In the genomic region with DNA sequence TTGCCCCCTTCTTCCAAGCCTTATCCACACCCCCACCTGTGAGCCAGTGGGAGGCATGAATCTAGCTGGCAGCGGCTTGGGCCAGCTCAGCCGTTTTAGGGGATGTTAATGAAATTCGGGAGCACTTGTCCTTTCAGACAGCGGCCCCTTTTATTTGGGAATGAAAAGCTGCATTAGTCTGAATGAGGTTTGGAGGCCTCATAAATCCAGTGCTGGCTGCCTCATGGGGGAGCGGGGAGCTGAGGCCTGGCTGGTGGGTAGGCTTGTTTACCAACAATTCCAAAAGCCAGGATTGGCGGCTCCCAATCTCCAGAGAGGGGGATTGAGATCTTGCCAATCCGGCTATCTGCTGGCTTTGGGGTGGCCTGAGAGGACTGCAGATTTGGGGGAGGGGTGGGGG, we compare ENCODE assay signal across 16 mouse cellular contexts. TPM values are rescaled to one million over a fixed set of nuclear protein-coding genes. Genes with fewer than 3 reads are reported as not detected.
A peak's percentile ranks its signal among the peaks of the same experiment; 100 is the strongest.
DNase-seq lines count a peak whose midpoint lies in the region; ATAC-seq and TF ChIP-seq lines count a peak whose summit lies in the region.
"Had no signal": no experiment of that assay in that cellular context is flagged by ENCODE, and none has a peak within 500 bp of the region (broad histone marks: within the 10 kb centered on the region; RNA-seq: fewer than 3 reads in every experiment).

No protein-coding gene starts in this region.

- no peaks in the 10 kb centered on the region for H3K27me3 ChIP-seq in G1E (ENCODE audit: insufficient read depth, low read length)
- peaks cover 100% of the 10 kb centered on the region for H3K27me3 ChIP-seq in forebrain, embryonic 12.5 days
- H3K27me3 ChIP-seq in hindbrain, embryonic 14.5 days (ENCODE audit: control insufficient read depth, insufficient read depth, low read length): peaks cover 73% of the 10 kb centered on the region
- H3K27me3 ChIP-seq in midbrain, embryonic 16.5 days (ENCODE audit: control insufficient read depth, insufficient read depth, low read depth, low read length): peaks cover 8% of the 10 kb centered on the region

- 0 out of 2 replicates have a peak overlapping the region, but pooled peaks have one; percentile 54 for H3K27ac ChIP-seq in forebrain, embryonic 12.5 days
- H3K27ac ChIP-seq in hindbrain, embryonic 14.5 days: peak overlapping the region; percentile 55; the same call in 1 of the 2 replicates
- no peak overlapping the region; the same call in 1 of the 2 replicates for H3K27ac ChIP-seq in midbrain, embryonic 16.5 days (ENCODE audit: low read length)
- H3K27ac ChIP-seq: layer of hippocampus, adult 2 months; limb, embryonic 15.5 days; stomach, postnatal 0 days had no signal

- DNase-seq in G1E (ENCODE audit: low spot score): peak; percentile 2
- DNase-seq in hindbrain, embryonic 14.5 days (ENCODE audit: low spot score): no peak
- DNase-seq in c-Kit-positive CD71-positive TER-119-positive erythroid progenitor cells, embryonic 14.5 days (ENCODE audit: low spot score): no peak
- no peak for DNase-seq in adrenal gland, adult 18-20 months (ENCODE audit: low spot score in 2 of 2)
- DNase-seq in urinary bladder, postnatal 25 days (ENCODE audit: low spot score): no peak
- no peak for DNase-seq in frontal cortex, adult 2 months (ENCODE audit: extremely low spot score in 1 of 2, low spot score in 1 of 2)
- DNase-seq: cerebellum, adult 9-10 months; gastrocnemius, postnatal 10 days; kidney, adult 9 months; lung, adult 2 months had no signal

- peak overlapping the region; percentile 81 for H3K4me2 ChIP-seq in forebrain, embryonic 12.5 days
- peak overlapping the region; percentile 23 for H3K4me2 ChIP-seq in hindbrain, embryonic 14.5 days (replicated peaks)
- H3K4me2 ChIP-seq in midbrain, embryonic 16.5 days (ENCODE audit: low read length): peak overlapping the region; percentile 25; the same call in 1 of the 2 replicates
- H3K4me2 ChIP-seq: heart, embryonic 12.5 days; limb, embryonic 15.5 days had no signal

- H3K36me3 ChIP-seq in G1E (replicated peaks): no peaks in the 10 kb centered on the region
- H3K36me3 ChIP-seq in forebrain, embryonic 12.5 days (replicated peaks): no peaks in the 10 kb centered on the region
- H3K36me3 ChIP-seq in hindbrain, embryonic 14.5 days (replicated peaks; ENCODE audit: control insufficient read depth, insufficient read depth): no peaks in the 10 kb centered on the region
- H3K36me3 ChIP-seq in midbrain, embryonic 16.5 days (ENCODE audit: control insufficient read depth, insufficient read depth, low read length): no peaks in the 10 kb centered on the region
- H3K36me3 ChIP-seq: heart, embryonic 12.5 days; limb, embryonic 15.5 days had no signal

- H3K4me3 ChIP-seq in G1E (ENCODE audit: low read depth, low read length): no peak overlapping the region
- H3K4me3 ChIP-seq in forebrain, embryonic 12.5 days (replicated peaks): no peak overlapping the region
- no peak overlapping the region for H3K4me3 ChIP-seq in hindbrain, embryonic 14.5 days (replicated peaks; ENCODE audit: low read length)
- no peak overlapping the region for H3K4me3 ChIP-seq in midbrain, embryonic 16.5 days (ENCODE audit: low read depth, low read length)
- H3K4me3 ChIP-seq: heart, embryonic 12.5 days; layer of hippocampus, adult 2 months; limb, embryonic 15.5 days had no signal

- no peaks in the 10 kb centered on the region for H3K4me1 ChIP-seq in G1E (ENCODE audit: insufficient read depth, low read depth, low read length)
- H3K4me1 ChIP-seq in forebrain, embryonic 12.5 days: peaks cover 89% of the 10 kb centered on the region
- H3K4me1 ChIP-seq in hindbrain, embryonic 14.5 days (replicated peaks; ENCODE audit: control insufficient read depth, insufficient read depth, low read length): peaks cover 54% of the 10 kb centered on the region
- peaks cover 35% of the 10 kb centered on the region for H3K4me1 ChIP-seq in midbrain, embryonic 16.5 days (ENCODE audit: control insufficient read depth, insufficient read depth, low read length)

- peaks cover 88% of the 10 kb centered on the region for H3K9me3 ChIP-seq in G1E (replicated peaks)
- no peaks in the 10 kb centered on the region for H3K9me3 ChIP-seq in forebrain, embryonic 12.5 days
- no peaks in the 10 kb centered on the region for H3K9me3 ChIP-seq in hindbrain, embryonic 14.5 days (ENCODE audit: control insufficient read depth, low read length)
- H3K9me3 ChIP-seq in midbrain, embryonic 16.5 days (replicated peaks; ENCODE audit: control insufficient read depth, low read length, poor library complexity, severe bottlenecking): no peaks in the 10 kb centered on the region
- H3K9me3 ChIP-seq: heart, embryonic 12.5 days; limb, embryonic 15.5 days had no signal

- no peak overlapping the region for H3K9ac ChIP-seq in forebrain, embryonic 12.5 days
- H3K9ac ChIP-seq in hindbrain, embryonic 14.5 days: 0 out of 2 replicates have a peak overlapping the region, but pooled peaks have one; percentile 36
- H3K9ac ChIP-seq in midbrain, embryonic 16.5 days (ENCODE audit: low read depth, low read length): 0 out of 2 replicates have a peak overlapping the region, but pooled peaks have one; percentile 24
- H3K9ac ChIP-seq: heart, embryonic 12.5 days; limb, embryonic 15.5 days had no signal

- ATAC-seq in G1E (ENCODE audit: extremely low read depth, insufficient number of reproducible peaks, low FRiP score, poor library complexity, severe bottlenecking): no peak
- ATAC-seq in forebrain, embryonic 12.5 days (ENCODE audit: low FRiP score): 0 out of 2 replicates have a peak, but pooled peaks have one; percentile 7
- ATAC-seq in hindbrain, embryonic 14.5 days (ENCODE audit: low FRiP score): no peak
- peak; percentile 3; the same call in 1 of the 2 replicates for ATAC-seq in midbrain, embryonic 16.5 days

- TF ChIP-seq CTCF in G1E (IDR thresholded peaks at IDR 0.05; ENCODE audit: low read depth, low read length): no peak

- WGBS in forebrain, embryonic 12.5 days: under 1% methylated on average over 7 of the region's 7 CpGs
- WGBS in hindbrain, embryonic 14.5 days: 1% methylated on average over 7 of the region's 7 CpGs
- 4% methylated on average over 7 of the region's 7 CpGs for WGBS in midbrain, embryonic 16.5 days

RNA-seq across cellular contexts. Expression of gene Grik3, which starts 3.5 kb away (rescaled TPM):
- not detected in 2 replicates for total RNA-seq in G1E (2014; fragmentation: Nextera tagmentation)
- total RNA-seq in G1E (2017): 0.05 TPM in 1 of 2 replicates, not detected in the other
- polyA plus RNA-seq in G1E (2012): not detected in 2 replicates
- 2.8 and 4.2 TPM in 2 replicates for polyA plus RNA-seq in forebrain, embryonic 12.5 days (2016; fragmentation: Nextera tagmentation; extraction: Ambion mirVana)
- 5.9 and 6.0 TPM in 2 replicates for polyA plus RNA-seq in hindbrain, embryonic 14.5 days (2014; fragmentation: Nextera tagmentation; extraction: Ambion mirVana)
- polyA plus RNA-seq in midbrain, embryonic 16.5 days (2015; fragmentation: Nextera tagmentation; extraction: Ambion mirVana): 4.4 and 5.9 TPM in 2 replicates
- under 1 TPM; 0.46 to 0.48 TPM for total RNA-seq in adrenal gland, adult 18-20 months (2021)
- 37.2 and 40.7 TPM in 2 replicates for polyA plus RNA-seq in frontal cortex, adult 2 months (2012; rRNA removed)

Comparison
In these comparisons a context has a peak if more than half of its experiments do, and no peak if none do; other contexts are left out.
1. ATAC-seq: peak in forebrain, embryonic 12.5 days (single experiment) and midbrain, embryonic 16.5 days (single experiment); none in G1E (single experiment) and hindbrain, embryonic 14.5 days (single experiment).
2. H3K4me2 ChIP-seq: peak in every context shown above with its lines; median percentile 81 in forebrain, embryonic 12.5 days; 25 in midbrain, embryonic 16.5 days; 23 in hindbrain, embryonic 14.5 days.